Mouse (Mus musculus): Measurements from ENCODE around the gene N4bp3.
A peak's percentile ranks its signal among the peaks of the same experiment; 100 is the strongest.
"Not testable (repeated sequence)": the region's sequence is repeated elsewhere in the genome, so short reads cannot be mapped to it uniquely, and the experiment has no call there.

N4bp3 gene

DNA sequence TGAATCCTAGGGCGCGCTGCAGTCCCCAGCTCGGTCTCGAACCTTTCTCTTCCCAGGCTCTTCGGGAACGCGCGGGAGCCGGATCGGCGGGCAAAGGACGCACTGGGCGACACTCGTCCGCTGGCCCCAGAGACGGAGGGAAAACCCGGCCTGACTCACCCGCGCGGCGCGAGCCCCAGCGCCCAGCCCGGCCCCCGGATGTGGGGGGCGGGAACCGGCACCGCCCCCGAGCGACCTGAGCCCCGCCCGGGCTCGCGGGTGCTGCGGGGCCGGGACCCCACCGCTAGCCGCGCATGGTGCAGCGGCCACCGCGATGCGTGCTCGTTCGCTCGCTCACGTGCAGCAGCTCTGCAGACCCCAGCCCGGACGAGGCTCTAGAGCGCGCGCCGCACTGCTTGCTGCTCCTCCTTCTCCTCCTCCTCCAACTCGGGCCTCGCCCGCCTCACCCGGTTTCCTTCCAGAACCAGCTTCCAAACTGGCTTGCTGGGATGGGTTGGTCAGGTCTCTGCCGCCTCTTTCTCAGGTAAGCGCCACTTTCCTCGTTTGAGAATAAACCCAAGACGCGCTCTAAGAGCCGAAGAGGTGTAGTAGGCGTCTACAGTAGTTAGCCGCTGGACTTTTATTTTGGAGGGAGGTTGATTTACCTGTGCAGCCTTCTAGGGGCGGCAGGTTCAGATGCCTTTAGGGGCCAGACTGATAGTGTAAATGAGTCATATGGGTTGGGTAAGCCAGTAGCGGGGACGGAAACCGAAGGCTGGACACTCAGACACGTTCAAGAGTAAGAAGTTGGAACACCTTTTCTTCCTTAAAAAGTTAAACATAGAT is at the start of gene N4bp3, which contains the start of gene D930048N14Rik:
N4bp3 (minus strand) TSS at position 152 of the 825 bp plus-strand sequence.
D930048N14Rik (plus strand) TSS at position 264 of the 825 bp plus-strand sequence.
- peak; percentile 88 for DNase-seq (ENCODE audit: extremely low read depth, insufficient read length, low spot score)

DNA sequence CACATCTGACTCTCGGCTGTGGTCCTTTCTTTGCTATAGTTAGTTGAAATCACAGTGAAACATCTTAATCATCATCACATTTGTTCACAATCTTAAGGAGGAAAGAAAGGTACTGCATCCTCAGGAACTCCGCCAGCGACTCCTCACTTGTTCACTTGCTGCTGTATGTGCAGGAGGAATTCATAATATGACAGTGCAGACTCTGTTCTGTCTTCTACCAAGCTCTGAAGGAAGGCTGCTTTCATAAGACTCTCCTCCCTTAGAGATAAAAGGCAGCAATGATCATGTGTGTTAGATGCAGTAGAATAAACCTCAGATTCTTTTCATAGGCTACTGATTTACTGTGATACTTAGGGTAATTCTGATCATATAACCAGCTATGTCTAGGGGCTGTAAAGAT is 44.3 kb upstream of the N4bp3 start:
- no peak for DNase-seq (ENCODE audit: extremely low read depth, insufficient read length, low spot score)

DNA sequence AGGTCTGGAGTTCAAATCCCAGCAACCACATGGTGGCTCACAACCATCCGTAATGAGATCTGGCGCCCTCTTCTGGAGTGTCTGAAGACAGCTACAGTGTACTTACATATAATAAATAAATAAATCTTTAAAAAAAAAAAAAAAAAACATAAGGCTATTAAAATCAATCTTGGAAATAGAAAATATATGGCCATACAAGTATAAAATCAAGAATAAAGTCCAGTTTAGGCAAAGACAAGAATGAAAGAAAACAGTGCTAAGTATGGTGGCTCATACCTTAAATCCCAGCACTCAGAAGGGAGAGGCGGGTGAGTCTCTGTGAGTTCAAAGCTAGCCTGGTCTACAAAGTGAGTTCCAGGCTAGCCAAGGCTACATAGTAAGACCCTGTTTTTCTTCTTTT is 40.0 kb upstream of the N4bp3 start:
- not testable (repeated sequence) for DNase-seq (ENCODE audit: extremely low read depth, insufficient read length, low spot score)

DNA sequence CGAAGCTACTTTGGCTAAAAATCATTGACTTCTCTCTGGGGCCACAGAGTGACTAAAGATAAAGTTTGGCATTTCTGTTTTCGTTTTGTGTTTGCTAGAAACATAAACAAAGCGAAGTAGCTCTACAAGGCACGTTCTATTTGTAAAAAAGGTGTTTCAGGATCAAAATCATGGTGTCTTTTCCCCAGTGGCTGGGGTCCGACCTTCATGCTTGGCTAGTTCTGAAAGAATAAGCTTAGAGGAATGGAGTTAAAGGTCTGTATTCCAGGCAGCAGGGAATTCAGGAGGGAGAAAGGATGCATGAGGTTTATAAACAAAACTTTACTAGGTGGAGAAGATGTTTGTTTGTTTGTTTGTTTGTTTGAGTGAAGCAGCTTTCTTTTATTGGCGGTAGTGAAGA is 38.7 kb upstream of the N4bp3 start:
- no peak for DNase-seq (ENCODE audit: extremely low read depth, insufficient read length, low spot score)

DNA sequence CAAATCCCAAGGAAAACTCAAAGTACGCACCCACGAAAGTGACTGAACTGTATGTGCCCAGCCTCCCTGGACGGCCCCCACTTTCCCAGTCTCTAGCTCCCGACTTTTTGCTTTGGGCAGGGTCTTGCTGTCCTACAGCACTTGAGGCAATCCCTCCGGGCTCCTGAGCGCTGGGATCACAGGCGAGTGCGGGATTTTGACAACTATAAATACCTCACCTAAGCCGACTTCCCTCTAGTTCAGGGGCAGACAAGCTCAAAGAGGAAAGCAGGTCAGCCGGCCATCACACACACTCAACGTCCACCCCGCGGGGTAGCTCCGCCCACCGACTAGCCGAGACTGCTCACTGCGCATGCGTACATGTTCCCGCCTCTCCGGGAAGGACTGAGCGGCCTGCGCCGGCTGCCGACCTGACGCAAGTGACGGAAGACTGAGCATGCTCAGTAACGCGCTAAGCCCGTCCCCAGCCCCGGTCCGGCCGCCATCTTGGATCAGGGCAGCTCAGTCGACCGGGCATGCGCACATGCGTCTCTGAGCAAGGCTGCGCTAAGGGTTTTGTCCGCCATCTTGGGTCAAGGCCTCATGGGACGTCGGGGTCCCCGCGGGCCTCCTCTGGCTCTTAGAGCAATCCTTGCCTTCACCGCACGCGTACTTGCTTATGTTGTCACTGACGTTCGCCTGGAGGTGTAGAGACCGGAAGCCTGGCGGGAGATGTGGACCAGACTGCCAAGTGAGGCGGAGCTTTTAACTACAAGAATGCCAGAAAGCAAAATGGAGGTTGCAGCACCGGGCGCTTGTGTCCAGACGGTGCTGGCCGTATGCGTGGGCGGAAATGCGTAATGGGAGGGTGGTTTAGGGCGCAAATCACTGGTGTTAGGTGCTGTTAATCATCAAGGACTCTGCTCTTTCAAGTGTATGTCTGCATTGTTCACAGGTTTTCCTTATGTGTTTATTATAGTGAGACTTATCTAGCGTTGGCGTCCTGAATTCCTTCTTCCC is 38.0 kb upstream of the N4bp3 start, which contains the start of gene 0610009B22Rik:
0610009B22Rik (minus strand) TSS at position 545 of the 999 bp plus-strand sequence.
- DNase-seq (ENCODE audit: extremely low read depth, insufficient read length, low spot score), result peak; percentile 100

DNA sequence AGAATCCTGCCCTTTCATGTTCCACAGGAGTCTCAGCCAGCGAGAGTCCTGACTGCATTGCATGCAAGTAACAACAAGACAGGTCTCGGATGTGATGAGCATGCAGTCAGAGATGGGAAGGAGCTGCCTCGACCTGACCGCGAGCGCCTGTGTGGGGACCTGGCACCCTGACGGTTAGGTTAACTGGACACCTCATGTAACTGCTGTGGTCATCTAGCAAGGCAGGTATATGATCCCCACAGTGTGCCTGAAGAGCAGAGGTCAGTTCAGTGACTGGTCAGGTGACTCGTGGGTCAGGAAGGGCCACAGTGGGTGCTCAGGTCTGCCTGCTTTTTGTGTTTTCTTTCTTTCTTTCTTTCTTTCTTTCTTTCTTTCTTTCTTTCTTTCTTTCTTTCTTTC is 31.3 kb upstream of the N4bp3 start:
- no peak for DNase-seq (ENCODE audit: extremely low read depth, insufficient read length, low spot score)

DNA sequence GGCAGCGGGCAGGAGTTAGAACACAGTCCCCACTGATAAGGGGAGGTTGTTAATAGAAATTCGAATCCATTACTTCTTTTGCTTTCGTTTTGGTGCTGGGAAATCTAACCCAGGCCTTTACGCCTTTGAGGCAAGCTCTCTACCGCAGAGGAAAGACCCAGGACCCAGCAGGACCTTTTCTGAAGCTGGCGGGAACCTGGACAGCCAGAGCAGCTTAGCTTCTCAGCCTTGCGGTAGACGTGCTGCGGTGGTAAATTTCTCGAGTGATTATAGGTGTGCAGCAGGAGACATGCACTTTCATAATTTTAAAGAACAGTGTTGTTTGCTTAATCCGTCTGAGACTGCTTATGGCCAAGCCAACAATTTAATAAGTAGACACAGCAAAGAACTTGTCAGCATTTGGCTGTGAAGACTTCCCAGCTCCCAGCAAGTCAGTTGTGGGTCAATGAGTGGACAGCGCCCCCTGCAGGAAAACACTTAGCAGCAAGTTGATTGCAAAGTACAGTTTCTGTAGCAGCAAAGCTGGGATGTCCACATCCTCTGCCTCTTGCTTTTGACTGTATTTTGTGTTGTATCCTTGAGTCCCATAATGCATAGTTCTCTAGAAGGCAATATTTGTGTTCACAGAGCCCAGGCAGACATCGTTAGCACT is 30.8 kb upstream of the N4bp3 start:
- peak; percentile 27 for DNase-seq (ENCODE audit: extremely low read depth, insufficient read length, low spot score)

DNA sequence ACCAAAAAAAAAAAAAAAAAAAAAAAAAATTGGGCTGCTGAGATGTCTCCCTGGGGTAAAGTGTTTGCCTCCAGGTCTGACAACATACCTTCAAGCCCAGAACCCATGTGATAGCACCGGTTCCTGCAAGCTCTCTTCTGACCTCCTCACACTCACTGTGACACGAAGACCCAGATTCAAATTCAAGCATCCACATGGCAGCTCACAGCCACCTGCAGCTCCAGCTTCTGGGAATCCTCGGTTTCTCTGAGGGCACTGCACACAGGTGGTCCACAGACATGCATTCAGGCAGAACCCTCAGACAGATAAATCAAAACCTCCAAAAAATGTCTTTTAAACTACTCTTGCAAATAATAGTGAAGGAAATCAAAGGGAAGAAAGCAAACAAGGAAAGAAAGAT is 28.8 kb upstream of the N4bp3 start:
- no peak for DNase-seq (ENCODE audit: extremely low read depth, insufficient read length, low spot score)

DNA sequence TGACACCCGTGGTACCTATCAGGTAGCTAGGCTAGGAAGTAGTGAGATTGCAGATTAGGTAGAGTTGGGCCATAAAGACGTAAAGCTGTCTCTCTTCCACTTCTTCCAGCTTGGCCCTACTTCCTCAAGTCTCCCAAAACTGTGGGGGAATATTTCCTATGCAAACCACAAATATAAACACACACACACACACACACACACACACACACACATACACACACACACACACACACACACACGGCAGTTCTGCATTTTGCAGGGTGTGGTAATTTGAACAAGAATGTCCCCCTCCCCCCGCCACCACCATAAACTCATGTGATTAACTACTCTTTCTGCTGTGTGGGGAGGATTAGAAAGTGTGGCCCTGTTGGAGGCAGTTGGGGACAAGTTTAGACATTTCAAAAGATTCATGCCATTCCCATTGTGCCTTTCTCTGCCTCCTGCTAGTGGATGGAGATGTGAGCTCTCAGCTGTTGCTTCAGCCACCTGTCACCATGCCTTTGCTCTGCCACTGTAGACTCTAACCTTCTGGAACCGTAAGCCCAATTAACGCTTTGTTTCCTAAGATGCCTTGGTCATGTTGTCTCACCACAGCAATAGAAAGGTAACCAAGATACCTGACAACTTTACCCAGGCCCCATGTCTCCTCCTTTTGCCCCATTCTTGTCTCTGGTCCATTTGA is 27.2 kb upstream of the N4bp3 start:
- no peak for DNase-seq (ENCODE audit: extremely low read depth, insufficient read length, low spot score)

DNA sequence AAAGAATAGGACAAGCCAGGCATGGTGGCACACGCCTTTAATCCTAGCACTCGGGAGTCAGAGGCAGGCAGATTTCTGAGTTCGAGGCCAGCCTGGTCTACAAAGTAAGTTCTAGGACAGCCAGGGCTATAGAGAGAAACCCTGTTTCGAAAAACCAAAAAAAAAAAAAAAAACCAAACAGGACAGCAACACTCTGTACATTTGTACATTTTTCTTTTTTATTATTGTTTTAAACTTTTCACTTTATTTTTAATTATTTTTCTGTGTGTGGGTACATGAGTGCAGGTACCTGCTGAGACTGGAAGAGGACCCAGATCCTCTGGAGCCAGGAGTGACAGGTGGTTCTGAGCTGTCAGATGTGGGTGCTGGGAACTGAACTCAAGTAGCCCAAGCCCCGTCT is 24.7 kb upstream of the N4bp3 start:
- DNase-seq (ENCODE audit: extremely low read depth, insufficient read length, low spot score), result no peak

DNA sequence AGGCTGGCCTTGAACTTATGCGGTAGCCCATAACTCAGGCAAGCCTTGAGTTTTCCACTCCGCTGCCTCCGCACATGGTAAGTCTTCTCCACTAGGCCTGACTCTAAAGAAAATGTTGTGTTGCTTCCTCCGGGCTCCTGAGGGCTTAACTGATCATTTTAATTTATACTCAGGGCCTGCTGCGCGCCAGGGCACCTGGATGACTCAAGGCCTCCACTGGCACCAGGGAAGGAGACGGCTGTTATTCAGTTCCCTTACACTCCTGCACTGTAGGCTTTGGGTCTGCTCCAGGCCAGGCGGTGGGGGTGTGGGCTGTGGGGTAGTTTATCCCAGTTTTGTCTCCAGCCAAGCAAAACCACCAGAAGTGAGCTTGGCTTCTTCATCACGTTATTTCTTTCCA is 22.6 kb upstream of the N4bp3 start:
- peak; percentile 39 for DNase-seq (ENCODE audit: extremely low read depth, insufficient read length, low spot score)

DNA sequence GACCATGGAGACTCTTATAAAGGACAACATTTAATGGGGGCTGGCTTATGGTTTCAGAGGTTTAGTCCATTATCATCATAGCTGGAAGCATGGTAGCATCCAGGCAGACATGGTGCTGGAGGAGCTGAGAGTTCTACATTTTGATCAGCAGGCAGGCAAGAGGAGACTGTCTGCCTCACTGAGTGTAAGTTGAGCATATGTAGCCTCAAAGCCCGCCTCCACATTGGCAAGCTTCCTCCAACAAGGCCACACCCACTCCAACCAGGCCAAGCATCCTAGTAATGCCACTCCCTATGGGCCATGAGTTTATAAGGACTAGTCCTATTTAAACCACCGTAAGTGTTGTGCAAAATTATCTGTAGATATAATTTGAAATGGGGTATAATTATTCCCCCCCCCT is 20.7 kb upstream of the N4bp3 start:
- peak; percentile 59 for DNase-seq (ENCODE audit: extremely low read depth, insufficient read length, low spot score)

DNA sequence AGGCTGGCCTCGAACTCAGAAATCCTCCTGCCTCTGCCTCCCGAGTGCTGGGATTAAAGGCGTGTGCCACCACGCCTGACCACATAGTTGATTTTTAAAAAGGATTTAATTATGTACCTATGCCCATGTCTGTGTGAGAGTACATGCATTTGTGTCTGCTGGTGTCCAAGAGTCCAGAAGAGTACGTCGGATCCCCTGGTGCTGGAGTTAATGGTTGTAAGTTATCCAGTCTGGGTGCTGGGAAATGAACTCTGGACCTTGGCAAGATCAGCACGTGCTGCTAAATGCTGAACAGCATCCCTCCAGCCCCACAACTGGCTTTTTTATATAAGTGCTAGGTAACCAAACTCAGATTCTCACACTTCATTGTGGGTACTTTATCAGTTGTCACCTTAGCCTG is 20.2 kb upstream of the N4bp3 start:
- no peak for DNase-seq (ENCODE audit: extremely low read depth, insufficient read length, low spot score)

DNA sequence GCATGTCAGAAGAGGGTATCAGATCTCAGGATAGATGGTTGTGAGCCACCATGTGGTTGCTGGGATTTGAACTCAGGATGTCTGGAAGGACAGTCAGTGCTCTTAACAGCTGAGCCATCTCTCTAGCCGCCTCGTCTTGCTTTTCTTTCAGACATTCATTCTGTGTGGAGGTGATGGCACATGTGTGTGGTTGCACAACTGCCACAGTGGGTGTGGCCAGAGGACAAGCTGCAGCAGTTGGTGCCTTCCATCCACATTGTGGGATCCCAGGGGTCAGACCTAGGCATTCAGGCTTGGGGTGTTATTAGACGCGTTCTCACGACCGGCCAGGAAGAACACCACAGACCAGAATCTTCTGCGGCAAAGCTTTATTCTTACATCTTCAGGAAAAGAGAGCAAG is 14.1 kb upstream of the N4bp3 start:
- not testable (repeated sequence) for DNase-seq (ENCODE audit: extremely low read depth, insufficient read length, low spot score)

DNA sequence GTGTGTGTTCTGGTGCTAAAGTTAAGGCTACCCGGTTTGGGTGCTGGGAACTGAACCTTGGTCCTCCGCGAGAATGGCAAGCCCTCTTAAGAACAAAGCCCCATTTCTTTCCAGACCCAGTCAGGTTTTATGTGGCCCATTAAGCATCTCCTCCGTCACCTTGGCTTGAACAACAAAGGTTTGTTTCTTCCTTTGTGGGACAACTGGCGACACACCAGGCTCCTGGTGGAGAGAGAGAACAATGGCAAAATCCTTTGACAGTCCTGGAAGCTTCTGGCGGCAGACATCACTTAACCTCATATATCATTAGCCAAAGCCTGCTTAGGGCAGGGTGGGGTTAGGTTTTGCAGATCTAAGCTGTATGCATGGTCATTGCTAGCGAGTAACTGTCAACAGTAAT is 12.0 kb upstream of the N4bp3 start:
- no peak for DNase-seq (ENCODE audit: extremely low read depth, insufficient read length, low spot score)

DNA sequence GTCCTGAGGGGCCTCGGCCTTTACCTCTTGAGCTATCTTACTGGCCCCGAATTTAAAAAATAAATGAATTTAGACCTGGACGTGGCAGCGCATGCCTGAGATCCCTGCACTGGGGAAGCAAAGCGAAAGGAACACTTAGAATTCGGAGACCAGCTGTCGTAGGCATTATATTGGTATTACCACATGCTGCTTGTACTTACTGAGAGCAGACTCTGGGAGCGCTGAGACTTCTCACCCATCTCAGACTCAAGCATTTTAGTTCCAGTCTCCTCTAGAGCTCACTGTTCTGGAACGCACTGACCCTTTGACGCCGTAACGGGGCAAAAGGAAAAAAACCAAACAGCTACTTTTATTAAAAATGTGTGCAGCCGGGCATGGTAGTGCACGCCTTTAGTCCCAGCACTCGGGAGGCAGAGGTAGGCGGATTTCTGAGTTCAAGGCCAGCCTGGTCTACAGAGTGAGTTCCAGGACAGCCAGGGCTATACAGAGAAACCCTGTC is 11.3 kb upstream of the N4bp3 start:
- no peak for DNase-seq (ENCODE audit: extremely low read depth, insufficient read length, low spot score)

DNA sequence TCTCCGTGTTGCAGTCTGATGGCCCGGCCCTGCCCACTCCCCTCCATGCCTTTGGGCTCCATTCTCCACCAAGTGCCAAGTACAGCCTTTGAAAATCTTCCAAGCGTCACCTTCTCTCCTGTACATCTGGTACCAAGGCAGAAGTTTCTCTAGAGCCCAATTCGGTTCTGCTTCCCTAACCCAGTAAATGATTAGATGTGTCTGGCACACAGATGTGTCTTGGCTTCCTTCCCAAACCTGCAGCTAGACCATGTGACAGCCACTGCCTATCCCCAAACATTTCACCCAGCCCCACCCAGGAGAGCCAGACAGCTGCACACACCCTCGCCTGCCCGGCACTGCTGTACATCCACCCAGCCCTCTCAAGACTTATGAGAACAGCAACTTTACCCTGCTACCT is 8.1 kb upstream of the N4bp3 start:
- DNase-seq (ENCODE audit: extremely low read depth, insufficient read length, low spot score), result no peak

DNA sequence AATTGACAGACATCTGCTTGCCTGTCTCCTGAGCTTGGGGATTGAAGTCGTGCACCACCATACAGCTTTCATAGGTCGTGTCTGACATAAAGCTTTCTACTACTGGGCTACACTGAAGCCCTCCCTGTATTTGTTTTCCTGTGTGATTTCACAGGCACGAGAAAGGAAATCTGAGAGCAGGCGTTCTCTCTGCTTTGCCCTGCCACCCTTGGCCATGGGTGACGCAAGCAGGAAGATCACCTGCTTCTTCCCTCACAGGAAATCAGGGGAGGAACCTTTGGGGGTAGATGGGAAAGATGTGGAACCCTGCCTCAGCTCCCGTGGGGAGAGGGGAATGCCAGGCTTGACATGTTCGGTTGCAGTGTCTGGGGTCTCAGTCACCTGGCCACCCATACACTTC is 7.6 kb upstream of the N4bp3 start:
- no peak for DNase-seq (ENCODE audit: extremely low read depth, insufficient read length, low spot score)

DNA sequence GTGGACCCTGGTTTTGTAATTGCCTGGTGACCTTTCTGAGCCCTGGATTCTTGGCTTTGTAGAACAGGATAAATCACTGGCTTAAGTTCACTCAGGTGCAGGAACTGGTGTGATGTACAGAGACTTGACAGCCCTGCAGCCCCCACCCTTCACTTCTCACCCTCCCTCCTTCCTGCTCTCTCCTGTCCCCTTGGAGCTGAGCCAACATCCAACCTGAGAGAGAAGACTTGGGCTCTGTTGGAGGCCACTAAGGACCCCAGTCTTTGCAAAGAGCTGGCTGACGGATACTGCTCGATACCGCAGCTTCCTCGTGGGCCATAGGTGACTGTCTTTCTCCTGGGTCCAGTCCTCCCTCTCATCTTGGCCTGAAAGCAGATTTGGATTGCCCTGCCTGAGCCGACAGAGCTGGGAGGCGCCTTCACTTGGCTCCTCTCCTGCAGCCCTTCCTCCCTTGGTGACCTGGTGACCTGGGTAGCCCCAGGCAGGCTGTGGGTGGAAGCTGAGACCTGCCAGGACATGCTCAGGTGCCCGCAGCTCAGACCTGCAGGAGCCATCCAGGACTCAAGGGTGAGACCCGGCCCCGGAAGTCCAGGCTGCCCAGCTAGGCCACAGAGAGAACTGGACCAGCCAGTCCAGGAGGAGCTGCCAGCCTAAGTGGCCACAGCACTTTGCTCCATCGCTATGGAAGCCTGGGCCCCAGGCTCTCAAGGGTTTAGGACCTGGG is 6.3 kb upstream of the N4bp3 start:
- no peak for DNase-seq (ENCODE audit: extremely low read depth, insufficient read length, low spot score)

All from 3134 (cell line).